Mouse (Mus musculus) frontal cortex, adult 2 months (tissue): ENCODE results near the gene Nefh. TPM values are rescaled to one million over a fixed set of nuclear protein-coding genes. Genes with fewer than 3 reads are reported as not detected.

Experiments used
- DNase-seq, 2 experiments: peaks; one replicate each; pipeline ENCODE4 v3.0.0; 2022; ENCODE audit warnings: low spot score in 1 of 2; ENCODE audit errors: extremely low spot score in 1 of 2
- polyA plus RNA-seq: library from polyadenylated mRNA; depleted of rRNA; stranded (reverse); fragments of >200 nt; gene quantifications from 2 replicates; pipeline ENCODE4 v1.2.3, GENCODE M21; 2012

Gene Nefh
- polyA plus RNA-seq, 1 experiment, result 23.7 TPM

GRCm38 (mm10) chr11:4953918-4954317, 6.1 kb upstream of the Nefh start:
- peak; percentile 28 to 72 for DNase-seq

DNA sequence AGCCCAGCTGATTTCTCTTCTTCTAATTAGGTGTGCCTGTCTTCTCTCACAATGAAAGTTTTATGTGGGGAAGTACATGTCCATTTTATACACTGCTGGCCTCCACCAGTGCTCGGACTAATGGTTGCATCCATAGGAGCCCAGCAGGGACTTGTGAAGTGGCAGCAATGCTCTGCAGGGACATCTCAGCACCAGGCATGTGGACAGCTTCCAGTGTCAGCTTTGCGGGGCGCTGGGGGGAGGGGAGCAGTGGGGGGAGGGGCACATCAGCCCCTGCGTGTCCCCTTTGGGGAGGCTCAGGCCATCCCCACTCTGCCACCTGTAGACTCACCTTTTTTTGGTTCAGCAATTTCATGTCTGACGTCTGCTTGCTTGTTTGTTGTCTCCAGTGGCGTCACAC, 5.5 kb upstream of the Nefh start:
- no peak for DNase-seq

DNA sequence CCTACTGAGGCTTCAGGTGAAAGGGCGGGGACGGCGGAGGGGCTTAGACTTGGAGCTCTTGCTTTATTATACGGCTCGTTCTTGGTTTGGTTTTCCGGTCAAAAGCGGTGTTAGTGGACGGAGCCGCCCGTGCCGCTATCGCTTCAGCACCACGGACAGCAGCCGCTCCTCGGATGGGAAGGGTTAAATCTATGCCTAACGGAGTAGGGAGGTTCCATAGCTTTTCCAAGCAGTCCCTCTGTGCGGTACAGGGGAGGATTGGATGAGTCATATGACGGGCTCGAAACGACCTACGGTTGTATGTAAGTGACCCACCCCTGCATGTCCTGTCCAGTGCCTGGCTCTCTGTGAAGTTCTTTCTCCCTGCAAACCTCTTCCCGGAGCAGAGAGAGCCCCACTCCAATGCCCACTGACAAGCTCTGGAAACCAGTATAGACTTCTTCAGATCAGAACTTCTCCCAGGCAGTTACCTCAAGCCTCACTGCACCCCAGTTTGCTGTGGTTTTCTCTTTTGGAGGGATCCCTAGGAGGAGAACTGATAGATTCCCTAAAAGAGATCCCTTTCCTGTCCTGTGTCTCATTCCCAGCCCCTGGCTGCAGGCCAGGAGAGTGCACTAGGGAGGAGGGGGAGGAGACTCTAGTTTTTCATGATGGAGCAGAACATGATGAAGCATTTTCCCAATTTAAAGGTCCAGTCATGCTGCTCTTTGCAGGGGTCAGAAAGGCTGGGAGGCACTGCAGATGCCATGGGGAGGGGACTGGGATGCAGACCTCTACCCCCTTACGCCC, 1.6 kb upstream of the Nefh start:
- peak in 1 of 2 experiments; percentile 56 for DNase-seq

GRCm38 (mm10) chr11:4948792-4949191, 928 bp upstream of the Nefh start:
- DNase-seq, result no peak

- DNase-seq, result peak; percentile 71 to 87
These were observed 684 bp downstream of the Nefh start for GRCm38 (mm10) chr11:4946947-4947812.

GRCm38 (mm10) chr11:4946530-4946929, 1.3 kb downstream of the Nefh start:
- peak in 1 of 2 experiments; percentile 39 for DNase-seq

DNA sequence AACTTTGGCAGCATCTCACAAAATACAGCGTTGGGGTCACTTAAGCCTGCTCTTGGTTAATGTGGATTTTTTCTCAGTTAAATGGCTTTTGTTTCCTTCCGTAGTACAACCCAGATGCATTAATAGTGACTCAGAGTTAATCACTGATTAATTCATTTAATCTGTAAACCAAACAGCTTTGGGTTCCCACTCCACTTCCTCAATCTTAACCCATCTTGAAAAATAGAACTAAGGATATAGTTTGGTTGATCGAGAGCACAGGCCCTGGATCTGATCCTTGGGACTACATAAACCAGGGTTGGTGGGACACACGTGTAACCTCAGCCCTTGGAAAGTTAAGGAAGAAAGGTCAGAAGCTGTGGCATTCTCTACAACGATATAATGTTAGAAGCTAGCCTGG, 11.6 kb downstream of the Nefh start:
- DNase-seq, result no peak

DNA sequence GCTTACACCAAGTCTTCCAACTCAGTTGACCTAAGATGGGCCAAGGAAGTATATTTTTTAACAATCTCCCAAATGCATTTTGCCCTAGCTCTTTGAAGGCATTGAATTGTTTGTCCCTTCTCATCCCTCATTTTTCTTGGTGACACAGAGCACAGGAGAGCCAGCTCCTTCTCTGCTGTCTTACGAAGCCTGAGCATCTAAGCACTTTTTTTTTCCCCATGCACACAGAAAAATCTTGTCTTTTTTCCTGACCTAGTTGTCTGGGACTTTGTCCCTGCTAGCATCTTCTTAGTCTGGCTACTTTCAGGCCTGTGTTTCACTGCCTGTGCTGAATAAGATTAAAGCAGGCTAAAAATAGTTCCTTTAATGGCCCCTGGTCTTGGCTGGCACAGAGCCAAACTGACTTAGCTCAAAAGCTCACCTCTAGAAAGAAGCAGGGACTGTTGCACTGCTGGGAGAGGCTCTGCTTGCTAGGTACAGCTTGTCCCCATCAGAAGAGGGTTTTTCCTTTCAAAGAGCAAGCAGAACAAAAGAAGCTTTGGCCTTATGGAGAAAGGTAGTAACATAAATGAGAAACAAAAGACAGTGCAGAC, 16.8 kb downstream of the Nefh start:
- no peak for DNase-seq

- DNase-seq, result peak; percentile 55 to 73
These were observed 20.6 kb downstream of the Nefh start for GRCm38 (mm10) chr11:4927224-4927623.

- no peak for DNase-seq
These were observed 26.1 kb downstream of the Nefh start for GRCm38 (mm10) chr11:4921751-4922150.

DNA sequence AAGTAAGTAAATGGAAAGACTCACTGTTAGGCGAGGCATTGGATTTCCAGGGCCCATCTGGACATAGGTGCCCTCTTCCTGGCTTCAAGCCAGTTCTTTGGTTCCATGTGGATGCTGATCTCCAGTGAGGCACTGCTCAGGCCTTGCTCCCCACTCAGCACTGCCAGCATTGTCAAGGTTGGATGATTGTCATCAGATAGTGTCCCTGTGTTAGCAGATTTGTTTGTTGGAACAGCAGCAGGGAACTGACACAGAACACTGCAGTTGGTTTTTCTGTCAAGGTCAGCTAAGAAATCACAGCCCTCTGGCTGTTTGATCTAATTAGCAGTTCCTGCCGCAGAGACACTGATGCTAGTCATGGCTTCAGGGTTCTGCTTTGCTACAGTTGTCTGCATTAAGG, 26.6 kb downstream of the Nefh start:
- DNase-seq, result no peak

GRCm38 (mm10) chr11:4916068-4916467, 31.8 kb downstream of the Nefh start:
- DNase-seq, result peak; percentile 28 to 84

DNA sequence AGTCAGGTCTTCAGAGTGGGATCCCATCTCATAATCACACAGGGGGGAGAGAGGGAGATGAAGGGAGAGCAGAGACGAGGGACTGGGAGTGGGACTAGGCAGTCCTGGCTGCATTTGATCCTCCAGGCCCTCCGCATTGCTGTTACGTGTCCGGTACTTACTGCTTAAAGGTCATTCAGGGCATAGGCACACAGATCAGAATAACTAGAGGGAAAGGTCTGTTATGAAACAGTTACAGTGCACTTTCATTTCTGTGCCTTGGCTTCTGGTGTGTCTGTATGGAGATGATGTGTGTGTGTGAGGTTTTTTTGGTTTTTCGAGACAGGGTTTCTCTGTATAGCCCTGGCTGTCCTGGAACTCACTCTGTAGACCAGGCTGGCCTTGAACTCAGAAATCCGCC, 41.6 kb downstream of the Nefh start:
- DNase-seq, result no peak

DNA sequence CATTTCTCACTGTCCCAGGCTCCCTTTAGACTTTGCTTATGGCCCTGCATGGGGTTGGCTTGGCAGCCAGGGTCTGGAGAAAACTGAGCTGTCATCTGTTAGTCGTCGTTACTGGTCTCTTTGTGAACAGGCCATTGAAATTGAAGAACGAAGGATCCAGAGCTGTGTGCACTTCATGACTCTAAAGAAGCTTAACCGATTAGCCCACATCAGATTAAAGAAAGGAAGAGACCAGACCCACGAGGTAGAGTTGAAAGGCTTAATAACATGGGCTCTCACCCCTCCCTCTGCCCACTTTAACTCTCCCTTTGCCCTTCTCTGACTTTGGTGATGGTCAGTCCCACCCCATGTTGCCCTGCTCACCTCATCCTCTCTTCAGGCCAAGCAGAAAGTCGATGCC, 45.9 kb downstream of the Nefh start:
- DNase-seq, result no peak

DNA sequence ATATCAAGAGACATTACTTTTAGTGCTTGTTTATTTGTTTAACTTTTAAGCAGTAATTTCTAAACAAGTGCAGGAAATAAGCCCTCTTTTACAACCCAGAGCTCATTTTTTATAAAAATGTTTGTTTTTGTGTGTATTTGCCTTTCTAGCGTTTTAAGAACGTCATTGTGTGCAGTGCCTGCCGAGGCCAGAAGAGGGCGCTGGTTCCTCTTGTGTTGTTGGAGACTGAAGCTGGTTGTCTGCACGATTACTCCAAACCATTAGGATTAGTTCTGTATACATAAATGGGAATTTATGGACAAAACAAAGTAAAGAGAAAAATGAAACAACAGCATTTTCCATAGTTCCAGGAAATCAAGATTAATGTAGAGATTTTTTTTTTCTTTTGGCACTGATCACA, 47.4 kb downstream of the Nefh start:
- DNase-seq, result peak in 1 of 2 experiments; percentile 33

DNA sequence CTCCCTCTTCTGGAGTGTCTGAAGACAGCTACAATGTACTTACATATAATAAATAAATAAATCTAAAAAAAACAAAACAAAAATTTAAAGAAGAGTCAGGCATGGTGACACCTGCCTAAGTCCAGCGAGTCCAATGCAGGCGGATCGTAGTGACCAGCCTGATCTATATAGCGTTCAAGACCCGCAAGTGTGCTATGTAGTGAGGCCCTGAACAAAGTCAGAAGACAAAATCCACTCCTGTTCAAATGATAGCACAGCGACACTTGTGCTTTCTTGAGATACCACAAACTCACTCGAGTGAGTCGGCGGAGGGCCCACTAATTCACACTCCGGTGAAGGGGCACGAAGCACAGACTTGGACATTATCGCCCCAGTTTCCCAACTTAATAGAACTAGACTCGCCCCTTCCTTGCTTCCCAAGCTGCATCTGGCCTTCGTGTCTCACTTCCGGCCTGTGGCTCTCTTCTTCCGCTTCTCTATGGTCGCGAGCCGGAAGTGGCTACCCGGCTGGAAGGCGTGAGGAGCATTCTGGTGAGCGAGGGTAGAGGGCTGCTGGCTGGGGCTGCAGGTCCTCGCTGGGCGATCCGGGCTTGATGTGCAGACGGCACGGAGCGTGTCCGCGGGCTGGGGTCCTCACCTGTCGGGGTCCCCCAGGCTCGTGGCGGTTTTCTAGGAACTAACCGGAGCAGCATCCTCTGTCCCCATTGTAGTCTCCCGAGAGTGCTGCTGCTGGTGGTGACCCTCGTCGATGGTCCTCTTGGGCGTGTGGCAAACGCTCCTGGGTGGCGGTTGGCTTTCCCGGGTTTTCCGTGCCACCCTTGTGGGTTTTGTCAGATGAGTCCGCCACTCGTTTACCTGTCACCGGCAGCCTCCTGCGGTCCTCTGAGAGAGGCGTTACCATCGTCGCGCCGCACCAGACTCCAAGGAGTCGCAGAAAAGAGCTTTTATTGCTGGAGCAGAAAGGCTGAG, 52.7 kb downstream of the Nefh start, which contains the start of gene Thoc5:
Gene Thoc5, plus strand, starts transcription at position 473 of the 969 bp plus-strand sequence.
- peak; percentile 59 to 87 for DNase-seq
